Mouse (Mus musculus) fat pad, adult 2 months (tissue): ENCODE data around the gene Heatr4.
"Not testable (repeated sequence)": the region's sequence is repeated elsewhere in the genome, so short reads cannot be mapped to it uniquely, and the experiment has no call there.

Experiments
- DNase-seq: peaks from one replicate; pipeline ENCODE4 v3.0.0-alpha.2; 2011; ENCODE audit warnings: low read depth, low spot score; ENCODE audit errors: extremely low read depth

Heatr4 gene

DNA sequence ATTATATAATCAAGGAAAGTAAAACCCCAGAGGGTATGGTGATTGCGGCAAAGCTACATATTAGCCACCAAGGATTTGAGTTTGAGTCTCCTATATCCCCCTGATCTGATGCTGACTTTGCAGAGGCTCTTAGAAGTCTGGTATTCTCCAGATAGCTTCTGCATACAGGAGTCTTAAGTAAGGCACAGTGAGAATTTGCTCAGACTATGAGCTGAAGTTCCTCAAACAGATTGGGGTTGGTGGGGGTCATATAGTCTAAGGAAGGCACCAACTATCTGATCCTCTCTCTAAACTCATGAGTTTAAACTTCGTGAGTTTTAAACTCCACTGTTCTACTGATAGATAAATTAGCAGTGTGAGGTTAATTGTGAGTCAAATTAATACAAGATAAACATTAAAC, 45.3 kb downstream of the Heatr4 start:
- no peak for DNase-seq

DNA sequence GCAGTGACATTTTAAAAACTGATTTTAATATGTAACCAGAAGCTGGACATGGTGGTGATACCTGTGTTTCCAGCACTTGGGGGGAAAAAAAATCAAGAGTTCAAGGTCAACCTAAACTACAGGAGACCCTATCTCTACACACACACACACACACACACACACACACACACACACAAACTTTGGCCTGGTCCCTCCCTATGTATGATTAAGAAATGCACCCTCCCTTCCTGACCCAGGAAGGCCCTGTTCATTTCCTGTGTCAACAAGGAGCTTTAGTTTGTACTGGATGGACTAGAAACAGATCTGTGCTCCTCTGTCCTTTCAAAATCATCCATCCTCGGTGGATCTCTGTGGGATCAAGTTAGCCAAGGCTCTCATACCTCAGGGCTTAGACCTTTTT, 46.1 kb downstream of the Heatr4 start:
- DNase-seq, result not testable (repeated sequence)

DNA sequence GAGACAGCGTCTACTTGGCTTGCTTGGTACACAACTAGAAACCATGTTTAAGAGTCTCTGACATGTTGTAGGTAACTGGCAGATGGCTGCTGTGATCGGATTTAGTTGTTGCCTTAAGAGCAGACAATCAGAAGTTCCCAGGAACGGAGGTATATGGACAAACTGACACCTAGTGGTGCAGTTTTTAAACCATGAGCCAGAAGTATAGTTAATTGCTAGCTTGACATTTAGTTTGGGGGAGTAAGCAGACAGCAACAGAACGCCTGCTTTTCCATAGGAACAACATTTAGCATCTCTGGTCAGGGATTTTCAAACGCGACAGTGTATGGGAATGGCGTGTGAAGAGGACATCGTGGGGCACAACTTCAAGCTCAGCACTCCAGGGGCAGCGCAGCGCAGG, 47.1 kb downstream of the Heatr4 start:
- DNase-seq, result no peak

DNA sequence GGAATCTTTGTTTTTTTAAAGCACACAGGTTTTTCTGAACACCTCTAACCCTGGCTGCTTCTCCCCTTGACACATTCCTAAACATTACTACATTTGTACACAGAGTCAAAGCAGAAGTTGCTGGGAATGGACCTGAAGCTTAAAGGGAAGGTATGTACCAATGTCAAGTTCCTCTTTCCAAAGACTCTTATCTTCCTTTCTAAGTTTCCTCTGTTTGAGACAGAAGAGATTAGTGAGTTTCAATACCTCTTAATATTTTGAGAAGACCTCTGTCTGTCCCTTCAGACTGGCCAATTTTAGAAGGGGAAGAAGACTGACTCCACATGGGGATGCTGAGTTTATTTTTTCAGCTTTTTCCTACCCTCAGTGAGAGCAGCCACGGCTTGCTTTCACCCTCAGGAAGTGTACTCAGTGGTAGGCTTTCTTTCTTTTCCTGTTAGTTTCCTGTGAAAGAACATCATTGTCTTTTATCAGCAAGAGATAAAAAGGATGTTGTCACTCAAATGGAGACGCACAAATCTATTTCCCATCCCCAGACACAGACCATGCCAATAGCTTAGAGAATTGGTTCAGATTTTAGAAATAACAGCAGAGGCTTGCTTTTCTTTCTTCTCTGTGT, 55.4 kb downstream of the Heatr4 start:
- DNase-seq, result no peak

DNA sequence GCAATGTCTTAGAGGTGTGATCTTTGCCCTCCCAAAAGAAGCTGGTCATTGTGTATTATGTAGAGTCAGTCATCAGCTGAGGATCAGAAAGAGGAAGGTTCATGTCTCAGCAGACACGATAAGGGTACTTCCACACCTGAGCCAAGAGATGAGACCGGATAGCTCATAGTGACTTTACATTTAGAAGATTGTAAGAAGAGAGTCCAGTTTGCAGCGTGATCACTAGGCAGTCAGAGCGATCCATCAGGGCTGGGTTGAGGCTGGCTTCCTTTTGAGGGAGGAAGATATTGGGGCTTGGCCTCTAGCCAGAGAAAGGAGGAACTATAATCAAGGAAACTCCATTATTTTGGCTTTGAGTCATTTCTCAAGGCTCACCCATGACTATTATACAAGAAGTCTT, 56.9 kb downstream of the Heatr4 start:
- DNase-seq, result no peak

DNA sequence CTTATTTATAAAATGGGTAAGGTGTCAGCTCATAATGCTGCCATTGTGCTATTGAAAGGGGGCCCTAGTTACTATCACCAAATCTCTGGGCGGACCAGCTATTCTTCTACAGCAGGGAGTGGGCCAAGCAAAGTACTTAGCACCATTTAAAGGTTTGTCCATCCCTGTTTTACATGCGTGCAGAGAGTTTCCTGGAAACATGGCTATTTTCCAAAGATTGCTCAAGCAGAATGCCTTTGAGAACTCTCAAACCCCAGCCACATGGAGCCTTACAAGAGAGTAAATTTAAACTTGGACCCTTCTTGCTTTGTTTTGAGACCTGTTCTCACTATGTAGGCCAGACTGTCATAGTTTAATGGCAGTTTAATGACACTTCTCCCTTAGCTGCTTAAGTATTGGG, 58.6 kb downstream of the Heatr4 start:
- no peak for DNase-seq

DNA sequence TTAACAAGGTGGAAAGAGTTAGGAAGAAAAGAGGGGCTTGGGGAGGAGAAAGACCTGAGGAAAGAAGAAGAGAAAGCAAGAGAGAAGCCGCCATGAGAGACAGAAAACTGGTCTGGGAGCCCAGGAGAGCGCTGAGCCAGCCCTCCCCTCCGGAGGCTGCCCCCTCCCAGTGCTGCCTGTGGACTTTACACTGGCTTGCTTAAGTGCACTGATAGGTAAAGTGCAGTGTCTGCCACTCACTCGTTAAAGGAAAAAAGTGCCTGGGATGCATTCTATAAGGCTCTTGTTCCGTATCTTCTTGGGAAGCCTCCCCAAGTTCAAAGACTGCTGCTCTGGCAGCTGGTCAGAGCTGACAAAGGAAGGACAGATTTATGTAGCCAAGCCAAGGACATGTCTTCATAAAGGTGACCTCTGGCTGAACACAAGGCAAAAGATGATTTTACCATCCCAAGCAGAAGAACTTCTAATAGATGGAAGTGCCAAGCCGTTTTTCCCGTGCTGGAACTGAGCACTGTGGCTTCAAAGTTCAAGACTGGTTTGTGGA, 59.4 kb downstream of the Heatr4 start:
- DNase-seq, result no peak

DNA sequence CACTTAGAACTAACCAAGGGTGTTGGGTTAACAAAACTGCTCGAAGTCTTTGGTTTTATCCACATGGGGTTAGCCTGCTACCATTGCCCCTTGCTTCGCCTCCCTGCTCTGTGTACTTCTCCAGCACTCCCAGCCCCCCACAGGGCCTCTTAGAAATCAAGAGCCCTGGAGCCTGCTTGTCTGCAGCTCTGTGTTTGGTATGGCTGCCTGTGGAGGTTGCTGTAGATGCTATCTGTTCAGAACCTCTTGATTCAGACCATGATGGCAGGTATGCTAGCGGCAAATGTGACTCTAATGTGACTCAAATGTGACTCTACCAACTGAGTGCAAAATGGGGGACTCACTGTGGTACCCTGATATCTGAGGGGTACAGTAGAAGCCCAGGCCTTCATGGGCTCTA, 60.3 kb downstream of the Heatr4 start:
- DNase-seq, result no peak

DNA sequence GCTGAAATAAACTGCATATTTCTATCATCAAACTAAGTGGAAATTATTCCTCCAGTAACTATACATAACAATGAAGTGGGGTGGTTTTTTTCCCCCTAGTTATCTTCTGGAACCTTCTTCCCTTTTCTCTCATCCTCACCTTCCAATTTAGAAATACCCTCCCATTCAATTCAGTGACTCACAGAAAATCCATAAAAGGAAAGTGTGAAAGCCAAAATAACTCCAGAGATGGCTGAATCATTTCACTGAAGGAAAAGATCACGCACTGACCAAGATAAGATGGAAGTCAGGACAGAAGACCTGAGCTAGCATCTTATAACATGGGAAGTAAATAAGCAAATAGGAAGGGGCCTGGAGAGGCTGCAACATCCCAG, 61.2 kb downstream of the Heatr4 start:
- DNase-seq, result no peak

DNA sequence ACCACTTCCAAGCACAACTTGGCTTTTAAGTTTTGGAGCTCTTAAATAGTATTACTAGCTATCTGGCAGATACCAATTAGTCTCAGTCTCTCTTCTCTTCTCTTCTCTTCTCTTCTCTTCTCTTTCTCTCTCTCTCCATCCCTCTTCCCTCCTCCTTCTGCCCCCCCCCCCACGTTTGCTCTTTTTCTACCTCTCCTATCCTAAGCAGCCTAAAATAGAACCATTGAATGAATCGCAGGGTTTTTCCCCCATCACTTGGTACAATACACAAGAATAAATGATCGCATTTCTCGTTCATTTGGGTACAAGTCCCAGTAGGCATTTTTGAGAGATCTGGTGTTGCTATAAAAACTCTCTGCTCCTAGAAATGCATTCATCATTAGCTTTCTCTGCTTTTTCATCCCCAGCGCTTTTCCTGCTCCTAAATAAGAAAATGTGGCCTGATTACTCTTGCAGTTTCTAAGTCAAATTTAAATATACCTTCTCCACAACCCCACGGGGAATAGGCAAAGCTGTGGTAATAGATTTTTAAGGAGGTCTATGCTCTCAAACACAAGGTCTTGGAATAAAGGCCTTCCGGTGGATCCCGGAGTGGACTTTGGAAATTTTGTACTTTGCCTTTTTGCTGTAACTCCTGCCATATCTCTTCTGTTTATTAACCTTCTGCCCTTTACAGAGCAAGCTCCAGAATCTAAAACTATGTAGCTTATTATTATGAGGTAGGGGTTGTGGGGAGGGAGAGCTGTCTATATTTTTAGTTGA, 61.7 kb downstream of the Heatr4 start:
- DNase-seq, result no peak

DNA sequence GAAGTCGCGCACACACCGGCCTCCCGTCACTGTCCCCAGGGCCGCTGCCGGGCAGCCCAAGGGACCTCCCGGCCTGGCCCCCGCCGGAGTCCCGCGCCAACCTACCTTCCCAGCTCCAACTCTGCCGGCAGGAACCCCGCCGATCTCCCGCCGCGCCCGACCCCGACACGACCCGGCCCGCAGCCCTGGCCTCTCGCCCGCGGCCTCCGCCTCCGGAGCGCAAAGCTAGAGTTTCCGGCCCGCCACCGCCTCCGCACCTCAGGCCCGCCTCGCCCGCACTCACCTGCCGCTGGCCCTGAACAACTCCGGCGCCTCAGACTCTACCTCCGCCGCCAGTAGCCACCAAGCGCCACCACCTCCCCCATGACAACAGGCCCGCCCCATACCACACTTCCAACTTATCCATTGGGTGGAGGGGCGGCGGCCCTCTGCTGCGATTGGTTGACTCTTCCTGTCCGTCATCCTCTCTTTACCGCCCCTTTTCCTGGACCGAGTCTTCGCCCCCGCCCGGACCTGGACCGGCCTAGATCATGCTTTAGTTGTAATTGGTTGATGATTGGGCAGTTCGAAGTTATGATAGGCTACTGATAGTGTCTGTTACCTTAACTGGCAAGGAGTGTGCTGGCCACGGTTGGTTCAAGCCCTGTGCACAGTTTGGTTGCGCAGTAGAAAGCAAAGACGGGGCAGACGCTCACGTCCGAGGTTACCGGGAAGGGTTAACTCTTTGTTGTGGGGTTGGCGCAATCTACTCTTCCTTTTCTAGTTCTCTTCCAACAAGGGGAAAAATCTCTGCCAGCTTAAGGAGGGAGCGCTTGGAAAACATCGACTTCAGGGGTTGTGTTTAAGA, 62.9 kb downstream of the Heatr4 start, which contains the start of gene Numb:
TSS of gene Numb (minus strand) at position 400 of the 847 bp plus-strand sequence.
- DNase-seq, result peak; percentile 98

DNA sequence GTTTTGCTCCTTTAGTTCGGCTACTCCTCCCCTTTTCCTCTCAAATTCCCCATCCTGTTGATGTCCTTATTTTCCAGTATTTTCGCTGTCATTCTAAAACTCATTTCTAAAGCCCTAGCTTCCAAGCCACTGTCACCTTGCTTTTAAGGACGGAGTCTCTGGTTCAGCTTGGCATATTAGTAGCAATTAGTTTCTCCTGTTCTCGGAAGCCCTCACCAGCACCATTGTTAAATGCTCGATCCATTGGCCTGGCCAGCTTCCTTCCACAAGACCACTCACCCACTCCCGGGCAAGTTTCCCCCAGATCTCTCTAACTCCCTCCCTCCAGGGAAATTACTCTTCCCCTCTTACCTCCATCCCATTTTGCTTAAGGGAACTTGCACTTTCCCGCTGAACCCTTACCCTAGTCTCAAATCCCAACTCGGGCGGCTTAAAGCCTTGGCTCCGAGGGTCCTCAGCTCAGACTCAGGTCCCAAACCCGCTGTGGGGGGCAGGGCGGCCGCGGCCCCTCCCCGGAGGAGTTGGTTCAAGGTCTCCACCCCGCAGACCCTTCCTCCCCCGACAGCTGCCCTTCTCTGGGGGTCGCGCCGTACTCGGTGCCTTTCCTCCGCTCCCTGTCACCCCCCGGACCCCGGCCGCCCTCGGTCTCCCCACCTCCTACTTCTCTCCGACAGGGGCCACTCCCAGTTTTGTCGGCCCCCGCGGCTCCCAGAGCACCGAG, 63.8 kb downstream of the Heatr4 start:
- DNase-seq, result no peak

DNA sequence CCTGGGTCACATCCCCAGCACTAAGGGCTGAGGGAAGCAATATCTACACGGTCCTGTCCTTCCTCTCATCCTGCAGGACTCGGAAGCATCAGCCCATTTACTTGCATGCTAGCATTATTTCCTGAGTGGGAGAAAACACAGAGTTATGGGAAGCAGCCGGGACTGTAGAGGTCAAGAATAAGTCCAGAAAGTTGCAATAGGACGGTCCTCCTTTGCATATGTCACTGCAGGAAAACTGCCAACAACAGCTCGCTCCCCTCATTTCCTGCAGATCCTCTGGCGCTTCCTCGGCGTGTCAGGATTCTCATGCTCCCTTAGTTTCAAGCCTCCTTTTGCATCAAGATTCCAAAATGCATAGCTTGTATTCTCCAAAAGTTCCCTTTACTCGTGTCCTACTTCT, 67.8 kb downstream of the Heatr4 start:
- no peak for DNase-seq

DNA sequence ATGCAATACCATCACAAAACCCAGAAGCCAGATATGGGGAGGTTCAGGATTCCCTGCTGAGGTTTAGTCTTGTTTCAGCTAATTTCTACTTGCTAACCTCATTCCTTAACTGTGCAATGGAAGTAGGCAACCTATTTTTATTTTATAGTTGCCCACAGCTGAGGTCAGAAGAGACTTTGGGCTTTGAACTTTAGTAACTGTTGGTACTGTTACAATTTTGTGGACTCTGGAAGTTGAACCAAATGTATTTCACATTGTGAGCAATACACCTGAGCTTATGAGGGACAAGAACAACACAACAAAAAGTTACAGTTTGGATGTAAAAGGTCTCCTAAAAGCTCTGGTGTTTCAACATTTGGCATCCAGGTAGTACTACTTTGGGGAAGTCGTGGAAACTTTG, 69.9 kb downstream of the Heatr4 start:
- DNase-seq, result no peak

DNA sequence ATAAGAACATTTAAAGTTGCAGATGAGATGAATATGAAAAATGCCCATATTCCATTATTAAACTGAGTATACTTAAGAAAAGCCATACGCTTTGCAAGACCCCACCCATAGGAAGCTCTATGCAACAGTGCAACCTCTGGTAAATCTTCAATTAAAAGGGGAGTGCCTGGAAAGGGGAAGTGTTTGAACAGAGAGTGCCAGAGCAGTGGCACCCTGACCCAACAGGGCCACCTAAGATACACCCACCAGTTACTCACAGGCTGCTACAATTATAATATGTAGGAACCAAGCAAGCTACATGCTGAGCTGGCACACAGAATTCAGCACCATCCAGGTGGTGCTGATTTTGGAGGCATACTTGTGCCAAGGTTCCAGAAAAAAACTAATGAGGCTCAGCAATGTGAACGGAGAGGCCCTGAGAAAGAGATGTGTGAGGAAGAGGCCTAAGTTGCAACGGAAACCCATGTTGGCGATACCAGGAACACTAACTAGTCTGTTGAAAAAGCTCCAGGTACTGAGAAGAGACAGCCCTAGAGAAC, 70.4 kb downstream of the Heatr4 start:
- no peak for DNase-seq

DNA sequence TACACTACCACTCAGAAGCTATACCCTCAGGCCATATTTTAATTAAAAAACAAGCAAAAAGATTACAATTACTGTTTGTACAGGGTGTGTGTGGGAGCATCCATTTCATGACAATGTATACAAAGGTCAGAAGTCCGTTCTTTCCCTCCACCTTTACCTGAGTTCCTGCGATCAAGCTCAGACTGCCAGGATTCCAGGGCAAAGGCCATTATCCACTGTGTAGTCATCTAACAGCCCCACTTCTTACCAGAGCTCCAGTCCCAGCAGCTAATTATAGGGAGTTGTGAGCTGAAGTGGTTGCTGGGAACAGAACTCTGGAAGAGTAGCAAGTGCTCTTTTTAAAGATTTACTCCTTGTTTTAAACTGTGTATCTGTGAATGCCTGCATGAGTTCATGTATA, 74.2 kb downstream of the Heatr4 start:
- no peak for DNase-seq
